Mouse (Mus musculus) gastrocnemius, postnatal 10 days (tissue): ENCODE results near the gene Ppm1m. TPM values are rescaled to one million over a fixed set of nuclear protein-coding genes. Genes with fewer than 3 reads are reported as not detected.
"Not testable (repeated sequence)": the region's sequence is repeated elsewhere in the genome, so short reads cannot be mapped to it uniquely, and the experiment has no call there.

Experiments
- DNase-seq: peaks from one replicate; pipeline ENCODE4 v3.0.0; 2021; ENCODE audit warnings: mixed read lengths
- total RNA-seq, 2 experiments: library from RNA; stranded (reverse); gene quantifications; 2 replicates each; pipeline ENCODE4 v1.2.3; 2021

Gene Ppm1m
- total RNA-seq, 2 experiments from 2014 or later, result 8.0 to 10.0 TPM

DNA sequence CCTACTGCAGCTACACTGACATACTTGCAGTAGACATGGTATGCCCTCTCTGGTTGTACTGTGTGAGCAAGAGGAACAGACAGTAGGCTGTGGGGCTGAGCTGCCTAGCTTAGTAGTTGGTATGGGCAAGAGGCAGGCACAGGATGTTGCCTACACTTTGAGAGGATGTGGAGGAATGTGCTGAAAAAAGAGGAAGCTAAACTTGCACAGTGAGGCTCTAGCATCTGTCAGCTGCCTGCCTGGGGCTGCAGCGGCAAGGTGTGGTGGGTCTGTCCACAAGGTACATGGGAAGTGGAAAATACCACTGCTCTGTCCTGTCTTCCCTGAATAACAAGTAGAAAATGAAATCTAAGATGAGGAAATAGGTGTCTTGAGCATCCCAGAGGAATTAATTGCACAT, 6.5 kb downstream of the Ppm1m start:
- no peak for DNase-seq

DNA sequence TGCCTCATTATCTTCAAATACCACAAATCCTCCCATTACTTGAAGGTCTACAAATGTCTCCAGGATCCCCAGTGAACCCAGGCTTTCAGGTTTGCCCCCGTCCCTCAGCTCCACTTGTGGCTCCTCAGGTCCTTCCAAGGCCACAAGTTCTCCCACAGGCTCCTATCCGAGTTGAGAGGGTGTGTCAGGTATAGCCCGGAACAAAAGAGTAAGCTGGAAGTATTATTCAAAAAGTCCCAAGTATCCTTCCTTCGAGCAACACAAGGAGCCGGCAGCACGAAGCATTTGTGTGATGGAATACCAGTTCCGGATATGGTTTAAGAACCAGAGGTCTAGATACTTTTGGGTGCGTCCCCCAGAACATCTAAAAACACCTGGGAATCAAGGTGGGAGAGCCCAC, 7.5 kb downstream of the Ppm1m start:
- DNase-seq, result no peak

DNA sequence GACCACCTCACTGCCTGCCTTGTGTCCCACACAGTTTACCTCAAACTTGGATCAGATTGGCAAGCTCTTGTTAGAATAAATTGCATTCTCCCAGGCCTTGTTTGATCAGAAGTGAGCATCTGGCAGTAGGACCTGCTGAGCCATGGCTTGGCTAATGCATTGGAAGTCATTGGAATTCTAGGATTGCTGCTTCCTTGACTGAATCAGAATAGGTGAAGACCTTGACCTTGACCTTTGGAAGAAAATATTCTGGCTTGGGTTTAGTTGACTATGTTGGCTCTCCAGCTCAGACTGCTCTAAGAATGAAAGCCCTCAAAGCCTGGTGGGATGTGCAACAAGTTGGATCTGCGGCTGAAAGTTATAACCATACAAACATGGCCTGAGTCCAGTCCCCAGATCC, 8.2 kb downstream of the Ppm1m start:
- DNase-seq, result no peak

DNA sequence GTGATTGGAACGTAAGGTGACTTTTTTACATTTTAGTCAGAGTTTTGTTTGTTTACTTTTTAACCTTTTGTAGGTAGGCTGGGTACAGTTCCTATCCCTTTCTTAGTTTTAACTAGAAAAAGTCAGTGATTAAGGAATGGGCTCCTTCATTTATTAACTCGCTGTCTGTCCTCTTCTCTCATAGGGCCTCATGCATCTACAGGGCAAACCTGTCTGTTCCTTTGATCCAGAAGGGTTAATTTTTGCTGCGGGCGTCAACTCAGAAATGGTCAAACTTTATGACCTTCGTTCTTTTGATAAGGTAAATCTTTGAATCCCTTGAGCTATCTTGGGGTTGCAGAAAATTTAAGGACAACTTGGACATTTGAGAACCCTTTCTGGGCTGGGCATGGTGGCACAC, 15.6 kb downstream of the Ppm1m start:
- no peak for DNase-seq

DNA sequence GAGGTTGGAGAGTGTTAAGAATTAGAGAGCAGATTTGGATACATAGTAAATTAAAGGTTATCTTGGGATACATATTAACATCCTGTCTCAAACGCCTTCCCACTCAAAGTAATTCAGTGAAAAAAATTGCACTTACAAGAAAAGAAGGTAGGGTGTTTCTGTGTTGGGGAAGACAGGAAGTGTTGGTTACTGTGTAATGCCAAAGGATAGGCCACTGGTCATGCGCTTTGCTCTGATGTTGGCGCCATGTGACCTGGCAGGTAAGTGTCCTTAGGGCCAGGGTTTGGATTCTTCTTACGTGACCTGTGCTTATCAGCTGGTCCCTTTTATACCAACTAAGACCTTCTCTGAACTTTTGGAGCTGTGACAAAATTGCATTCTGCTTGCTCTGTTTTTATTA, 17.4 kb downstream of the Ppm1m start:
- no peak for DNase-seq

DNA sequence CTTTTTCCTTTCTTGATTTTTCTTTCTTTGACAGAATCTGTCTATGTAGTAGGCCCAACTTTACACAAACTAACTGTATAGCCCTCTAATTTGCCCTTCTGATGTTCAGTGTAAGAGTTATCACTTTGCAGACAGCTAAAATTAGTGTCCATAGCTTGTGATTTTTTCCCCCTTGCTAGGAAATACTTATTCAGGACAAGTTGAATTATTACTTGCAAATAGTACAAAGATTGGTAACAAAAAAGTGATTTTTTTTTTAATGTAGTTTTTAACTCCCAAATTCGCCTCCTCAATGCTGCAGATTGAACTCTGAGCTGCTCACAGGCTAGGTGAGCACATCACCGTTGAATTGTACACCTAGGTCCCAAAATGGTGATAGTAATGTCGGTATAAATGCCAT, 19.6 kb downstream of the Ppm1m start:
- DNase-seq, result no peak

DNA sequence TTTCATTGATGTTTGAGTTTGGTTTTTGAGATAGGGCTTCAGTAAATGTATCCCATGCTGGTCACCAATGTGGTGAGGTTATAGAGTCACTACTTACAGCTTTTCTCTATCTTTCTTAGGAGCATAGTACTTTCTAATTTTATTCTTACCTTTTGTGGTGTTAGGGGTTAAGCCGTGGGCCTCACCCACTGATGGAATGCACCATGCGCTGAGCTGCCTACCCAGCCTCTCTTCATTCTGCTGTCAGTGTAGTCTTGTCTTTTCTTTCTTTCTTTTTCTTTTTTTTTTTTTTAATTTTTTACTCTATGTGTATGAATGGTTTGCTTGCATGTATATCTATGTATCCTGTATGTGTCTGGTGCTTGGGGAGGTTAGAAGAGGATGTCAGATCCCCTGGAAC, 20.1 kb downstream of the Ppm1m start:
- no peak for DNase-seq

DNA sequence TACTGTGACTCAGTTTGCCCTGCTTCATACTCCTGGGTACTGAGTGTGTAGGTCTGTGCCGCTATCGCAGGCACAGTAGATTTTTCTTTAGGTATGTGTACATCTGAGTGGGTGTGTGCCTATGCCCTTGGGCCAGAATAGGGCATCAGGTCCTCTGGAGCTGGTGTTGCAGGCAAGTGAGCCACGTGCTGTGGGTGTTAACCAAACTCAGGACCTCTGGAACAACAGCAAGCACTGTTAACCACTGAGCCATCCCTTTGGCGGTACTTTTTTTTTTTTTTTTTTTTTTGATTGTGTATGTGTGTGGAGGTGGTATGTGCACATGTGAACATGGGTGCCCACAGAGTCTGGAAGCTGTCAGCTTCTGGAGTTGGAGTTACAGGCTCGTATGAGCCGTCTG, 21.7 kb downstream of the Ppm1m start:
- no peak for DNase-seq

DNA sequence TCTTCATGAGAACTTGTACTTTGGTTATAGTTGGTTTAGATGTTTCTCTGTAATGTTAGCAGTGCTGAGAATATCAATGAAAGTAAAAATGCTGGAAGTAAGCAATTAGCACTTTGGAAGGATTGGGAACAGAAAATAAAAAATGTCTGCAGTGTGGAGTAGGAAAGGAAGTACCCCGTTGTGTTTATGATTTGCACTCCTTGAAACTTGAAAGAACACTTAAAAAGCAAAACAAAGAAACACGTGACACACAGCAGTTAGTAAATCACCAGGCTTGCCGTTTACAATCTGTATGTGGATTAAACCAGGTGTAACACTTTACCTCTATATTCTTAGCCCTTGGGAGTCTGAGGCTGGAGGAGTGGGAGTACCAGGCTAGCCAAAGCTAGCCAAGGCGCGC, 22.8 kb downstream of the Ppm1m start:
- no peak for DNase-seq

DNA sequence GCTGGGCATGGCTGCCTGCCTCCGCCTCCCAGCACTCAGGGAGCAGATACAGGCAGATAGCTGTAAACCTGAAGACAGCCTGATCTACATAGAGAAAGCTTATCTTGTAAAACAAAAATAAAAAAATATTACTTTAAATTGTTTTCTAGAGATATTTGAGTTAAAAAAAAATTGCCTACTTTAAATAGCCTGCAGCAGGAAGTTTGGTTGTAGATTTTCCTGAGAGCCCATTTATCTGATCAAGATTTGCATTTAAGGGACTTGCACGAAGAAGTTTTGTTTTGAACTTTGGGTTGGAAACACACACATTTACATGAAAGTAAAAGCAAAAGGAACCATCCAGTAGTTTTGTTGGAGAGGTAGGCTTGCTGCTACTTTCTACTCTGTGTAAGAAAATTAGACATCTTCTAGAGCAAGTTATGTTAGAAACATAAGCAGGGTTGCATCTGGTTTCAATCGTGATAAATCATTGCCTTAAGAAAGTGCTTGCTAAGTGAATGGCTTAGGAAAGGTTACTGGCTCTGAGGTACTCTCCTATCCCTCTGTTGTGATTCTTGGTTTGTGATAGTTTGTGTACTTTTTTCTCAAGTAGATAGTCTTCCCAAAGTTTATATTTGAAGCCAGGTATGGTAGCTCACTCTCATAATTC, 23.9 kb downstream of the Ppm1m start:
- no peak for DNase-seq

DNA sequence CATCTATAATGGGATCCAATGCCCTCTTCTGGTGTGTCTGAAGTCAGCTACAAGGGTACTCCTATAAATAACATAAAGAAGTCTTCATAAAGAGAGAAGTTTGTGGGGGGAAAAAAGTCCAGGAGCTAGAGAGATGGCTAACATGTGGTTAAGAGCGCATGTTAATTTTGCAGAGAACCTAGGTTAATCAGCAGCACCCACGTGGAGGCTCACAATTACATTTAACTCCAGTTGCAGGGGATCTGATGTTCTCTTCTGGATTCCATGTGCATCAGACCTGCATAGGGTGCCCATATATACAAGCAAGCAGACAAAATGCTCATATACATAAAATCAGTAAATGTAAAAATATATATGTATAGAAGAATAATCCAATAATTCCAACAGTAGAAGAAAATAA, 26.2 kb downstream of the Ppm1m start:
- no peak for DNase-seq

DNA sequence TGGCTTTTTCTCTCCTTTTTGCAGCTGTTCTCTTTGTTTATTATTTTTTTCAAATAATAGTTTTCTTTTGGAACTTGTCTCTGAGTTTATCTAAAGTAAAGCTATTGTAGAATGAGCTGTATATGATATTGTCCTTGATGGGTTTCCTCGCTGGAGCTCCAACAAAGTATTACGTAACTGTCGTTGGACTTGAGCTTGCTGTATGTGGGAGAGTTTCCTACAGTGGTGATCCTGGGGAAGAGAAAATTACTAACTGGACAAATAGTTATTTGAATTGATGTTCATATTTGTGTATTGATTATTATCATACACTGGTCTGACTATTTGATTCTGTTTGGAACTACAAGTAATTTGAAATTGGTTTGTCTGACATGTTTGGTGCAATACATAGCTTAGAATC, 27.0 kb downstream of the Ppm1m start:
- no peak for DNase-seq

DNA sequence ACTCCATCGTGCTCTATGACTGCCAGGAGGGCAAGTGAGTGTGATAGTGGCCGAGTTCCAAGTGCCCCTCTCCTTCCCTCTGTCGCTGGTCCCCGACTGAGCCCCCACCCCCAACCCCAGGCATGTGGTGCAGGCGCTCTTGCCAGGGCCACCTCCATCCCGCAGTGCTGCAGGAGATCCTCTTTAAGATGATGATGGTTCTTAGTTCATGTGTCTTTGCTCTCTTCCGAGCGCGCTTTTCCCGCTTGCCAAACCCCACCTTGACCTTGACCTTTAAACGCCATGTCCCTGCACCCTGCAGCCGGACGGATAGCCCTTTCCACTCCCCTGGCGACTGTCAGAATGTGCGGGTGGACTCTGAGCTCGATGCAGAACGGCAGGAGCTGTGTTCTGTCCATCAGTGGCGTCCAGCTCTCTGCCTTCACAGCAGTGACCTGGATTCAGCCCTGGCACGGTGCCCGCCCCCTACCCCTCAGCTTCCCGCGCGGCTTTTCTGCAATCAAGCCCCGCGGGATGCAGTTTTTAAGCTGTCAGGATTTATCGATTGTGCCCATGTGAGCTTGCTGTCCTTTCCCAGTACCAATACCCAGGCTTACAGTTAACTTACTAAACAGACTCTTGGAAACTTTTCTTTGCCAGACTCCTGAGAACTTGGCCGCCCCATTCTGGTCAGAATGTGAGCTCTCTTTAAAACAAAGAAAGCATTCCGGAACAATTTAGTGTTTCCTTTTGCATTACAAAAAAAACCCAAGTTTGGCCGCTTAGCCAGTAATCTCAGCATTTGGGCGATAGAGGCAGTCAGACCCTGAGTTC, 28.0 kb downstream of the Ppm1m start:
- DNase-seq, result peak; percentile 82

DNA sequence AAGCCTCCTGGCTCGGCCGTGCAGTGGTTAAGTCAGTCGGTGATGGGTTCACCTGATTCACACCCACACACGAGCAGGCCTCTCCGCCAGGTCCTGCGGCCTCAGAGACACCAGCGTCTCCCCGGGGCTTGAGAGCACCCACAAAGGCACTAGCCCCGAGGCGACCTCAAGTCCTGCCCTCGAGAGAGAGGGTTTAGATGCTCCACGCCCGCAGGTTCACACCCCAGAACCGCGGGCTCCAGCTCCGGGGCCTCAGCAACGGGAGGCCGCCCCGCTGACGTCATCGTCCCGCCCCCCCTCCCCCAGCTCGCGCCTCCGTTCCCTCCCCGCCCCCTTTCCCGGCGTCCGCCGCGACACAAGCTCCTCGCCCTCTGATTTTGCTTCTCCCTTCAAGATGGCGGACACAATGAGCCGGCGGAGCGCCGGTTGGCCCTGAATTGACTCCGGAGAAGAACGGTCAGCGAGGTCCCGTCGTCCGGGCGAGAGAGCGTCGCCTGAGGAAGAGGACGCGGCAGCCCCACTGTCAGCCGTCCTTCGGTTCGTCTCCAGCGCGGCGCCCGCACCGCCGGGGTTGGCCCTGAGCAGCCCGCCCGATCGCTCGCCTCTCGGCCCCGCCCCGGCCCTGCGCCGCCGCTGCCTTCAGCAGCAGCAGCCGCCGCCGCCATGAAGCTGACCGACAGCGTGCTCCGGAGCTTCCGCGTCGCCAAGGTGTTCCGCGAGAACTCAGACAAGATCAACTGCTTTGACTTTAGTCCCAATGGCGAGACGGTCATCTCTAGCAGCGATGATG, 28.8 kb downstream of the Ppm1m start, which contains the start of gene Wdr82:
Wdr82 (plus strand) TSS at position 373 of the 790 bp plus-strand sequence.
- DNase-seq, result peak; percentile 88

DNA sequence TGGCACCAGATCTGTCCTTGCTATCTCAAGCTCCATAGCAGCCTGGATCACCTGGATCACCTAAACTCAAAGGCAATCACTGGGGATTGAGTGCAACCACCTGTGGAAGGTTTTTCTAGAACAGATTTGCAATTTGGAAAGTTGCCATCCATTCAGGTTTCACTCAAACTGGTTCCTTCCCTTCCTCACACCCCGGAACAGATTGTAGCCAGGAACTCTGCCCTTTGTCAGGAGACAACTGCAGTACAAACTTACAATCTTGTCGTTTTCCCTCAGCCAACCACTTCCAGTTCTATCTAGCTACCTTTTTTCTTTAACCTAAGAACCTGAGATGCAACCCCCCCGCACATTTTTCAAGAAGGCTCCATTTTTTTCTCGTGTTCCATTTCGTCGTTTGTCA, 29.6 kb downstream of the Ppm1m start:
- DNase-seq, result no peak

DNA sequence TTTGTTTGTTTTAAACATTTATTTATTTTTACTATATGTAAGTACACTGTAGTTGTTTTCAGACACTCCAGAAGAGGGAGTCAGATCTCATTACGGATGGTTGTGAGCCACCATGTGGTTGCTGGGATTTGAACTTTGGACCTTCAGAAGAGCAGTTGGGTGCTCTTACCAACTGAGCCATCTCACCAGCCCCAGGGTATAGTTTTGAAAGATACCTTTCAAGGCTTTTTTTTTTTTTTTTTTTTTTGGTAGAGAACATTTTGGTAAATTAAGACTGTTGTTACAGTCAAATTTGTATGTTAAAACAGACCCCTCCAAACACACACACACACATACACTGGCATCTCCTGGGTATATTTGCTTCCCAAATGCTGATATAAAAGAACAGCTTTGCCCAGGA, 30.5 kb downstream of the Ppm1m start:
- not testable (repeated sequence) for DNase-seq

DNA sequence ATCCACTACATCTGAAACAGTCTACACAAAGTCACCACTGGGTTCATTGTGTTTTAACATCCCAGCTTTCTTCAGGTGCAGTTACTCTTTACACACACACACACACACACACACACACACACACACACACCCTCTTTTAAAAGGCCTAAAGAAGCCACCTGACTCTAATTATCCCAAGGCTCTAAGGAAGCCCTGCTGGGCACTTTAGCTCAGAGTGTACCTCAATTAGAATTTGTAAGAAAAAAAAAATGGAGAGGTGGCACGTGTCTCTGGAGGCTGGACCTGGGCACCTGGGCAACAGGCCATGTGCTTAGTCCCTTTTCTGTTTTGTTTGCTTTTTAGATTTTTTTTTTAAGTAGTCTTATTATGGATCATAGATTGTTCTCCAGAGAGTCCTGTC, 31.8 kb downstream of the Ppm1m start:
- no peak for DNase-seq

DNA sequence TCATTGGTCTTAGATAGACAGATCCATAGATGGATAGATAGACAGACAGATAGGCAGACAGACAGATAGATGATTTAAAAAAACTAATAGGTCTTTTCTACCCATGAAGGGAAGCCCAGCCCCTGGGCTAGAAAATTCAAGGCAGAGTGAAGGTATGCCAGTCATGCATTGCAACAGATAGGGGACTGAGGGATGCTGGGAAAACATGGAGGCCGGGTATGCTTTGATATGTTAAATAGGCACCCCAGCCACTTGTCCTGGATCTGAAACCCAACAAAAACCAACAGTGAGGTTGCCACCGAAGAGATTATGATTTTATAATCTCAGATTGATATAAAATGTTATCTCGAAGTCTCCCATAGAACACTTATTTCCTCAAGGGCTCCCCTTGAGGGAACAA, 32.3 kb downstream of the Ppm1m start:
- DNase-seq, result no peak

DNA sequence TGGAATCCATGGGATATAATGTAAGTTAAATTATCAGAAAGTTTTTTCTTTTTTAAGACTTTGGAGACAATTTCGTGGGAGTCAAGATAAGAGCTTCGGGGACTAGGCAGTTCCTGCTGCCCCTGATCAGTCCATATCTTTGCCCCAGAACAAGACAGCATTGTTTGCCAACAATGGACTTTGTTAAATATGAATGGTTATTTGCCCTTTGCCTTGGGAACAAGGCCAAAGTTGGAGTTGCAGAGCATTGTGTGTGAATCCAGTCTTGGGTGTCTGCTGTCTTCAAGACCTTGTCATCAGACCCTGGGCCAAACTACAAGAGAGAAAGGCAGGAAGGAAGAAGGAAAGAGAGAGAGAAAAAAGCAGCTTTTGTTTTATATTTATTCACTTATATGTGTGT, 32.8 kb downstream of the Ppm1m start:
- DNase-seq, result no peak

DNA sequence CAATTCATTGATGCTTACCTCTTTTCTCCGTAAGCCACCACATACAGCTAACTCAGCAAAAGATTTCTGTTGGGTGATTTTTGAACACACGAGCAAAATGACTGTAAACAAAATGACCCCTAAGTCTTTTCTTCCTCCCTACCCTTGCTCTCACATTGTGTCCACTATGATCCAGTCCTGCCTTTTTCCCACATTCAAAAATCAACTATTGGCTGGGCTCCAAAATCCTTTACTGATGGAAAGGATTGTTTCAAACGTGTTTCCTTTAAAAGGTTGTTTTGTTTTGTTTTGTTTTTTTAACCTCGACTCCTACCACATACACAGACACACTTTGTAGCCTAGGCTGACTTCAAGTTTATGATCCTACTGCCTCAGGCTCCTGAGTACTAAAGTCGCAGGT, 39.1 kb downstream of the Ppm1m start:
- no peak for DNase-seq

DNA sequence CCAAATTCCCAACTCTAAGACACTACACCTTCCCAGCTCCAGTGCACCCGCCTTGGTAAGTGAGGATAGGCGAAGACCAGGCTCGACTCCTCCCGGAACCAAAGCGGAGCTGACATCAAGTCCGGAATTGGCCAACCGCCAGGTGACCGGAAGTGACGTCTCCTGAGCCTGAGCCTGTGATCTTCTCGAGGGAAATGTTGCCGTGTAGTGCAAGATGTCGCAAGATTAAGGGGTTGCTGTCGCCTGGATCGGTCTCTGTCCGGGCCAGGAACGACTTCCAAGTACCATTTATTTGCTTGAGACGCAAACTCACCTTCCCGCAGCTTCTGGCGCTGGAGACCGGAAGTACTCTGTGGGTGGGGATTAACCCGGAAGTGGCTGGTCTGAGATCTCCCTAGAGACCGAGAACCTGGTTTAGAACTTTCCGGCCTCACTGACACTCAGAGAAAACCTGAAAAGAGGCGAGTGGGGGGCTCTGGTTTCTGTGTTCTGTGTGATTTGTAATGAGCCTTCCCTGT, 39.7 kb downstream of the Ppm1m start:
- DNase-seq, result peak; percentile 100

DNA sequence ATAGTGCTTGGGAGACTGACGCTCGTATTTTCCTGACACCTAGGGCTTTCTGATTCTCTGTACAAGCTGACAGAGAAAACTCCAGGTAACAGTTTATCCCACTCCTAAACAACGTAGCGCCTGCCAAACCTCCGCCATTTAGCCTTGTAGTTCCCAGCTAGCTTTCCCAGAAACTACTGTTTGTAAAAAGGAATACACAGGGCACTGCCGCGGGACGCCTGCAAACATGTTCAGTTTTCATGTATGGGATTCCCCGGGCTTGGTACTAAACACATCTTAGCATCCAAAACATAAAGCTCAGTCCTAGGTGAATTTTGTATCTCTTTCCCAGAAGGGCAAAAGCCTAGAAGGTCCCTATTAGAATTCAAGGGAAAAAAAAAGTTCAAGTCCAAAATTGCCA, 40.3 kb downstream of the Ppm1m start:
- no peak for DNase-seq

DNA sequence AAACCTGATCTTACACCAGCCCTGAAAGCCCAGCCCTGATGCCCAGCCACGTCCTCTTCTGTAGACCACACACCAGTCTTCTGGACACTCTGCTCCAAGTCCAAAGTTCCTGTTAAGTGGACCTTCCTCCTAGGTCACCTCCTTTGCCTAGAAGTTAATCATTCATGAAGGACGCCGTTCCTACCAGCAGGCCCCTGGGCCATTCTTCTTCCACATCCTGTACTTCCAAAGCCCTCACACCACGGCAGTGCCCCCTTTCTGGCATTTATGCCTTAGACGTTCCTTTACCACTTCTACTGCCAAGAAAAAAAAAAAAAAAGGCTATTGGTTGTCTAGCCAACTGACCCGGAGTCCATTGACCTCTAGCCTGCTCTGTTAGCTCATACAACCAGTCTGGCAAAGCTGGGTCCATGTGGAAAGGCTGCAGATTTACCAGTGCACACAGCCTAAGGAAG, 41.5 kb downstream of the Ppm1m start, which contains the start of gene Glyctk:
Glyctk (minus strand) TSS at position 102 of the 455 bp plus-strand sequence.
- DNase-seq, result no peak
